Mouse (Mus musculus) hindbrain, embryonic 15.5 days (tissue): ENCODE data around the gene Slc47a2. TPM values are rescaled to one million over a fixed set of nuclear protein-coding genes. Genes with fewer than 3 reads are reported as not detected.

Source experiments
- ATAC-seq: fragments of 200-750 bp; cut with Nextera tagmentation; 2 replicates; pipeline ENCODE4 v1.8.0; 2017; ENCODE audit warnings: low read depth, moderate number of reproducible peaks, moderate TSS enrichment; ENCODE audit not compliant: low FRiP score
- H3K27ac ChIP-seq: fragments of 300-500 bp; sonication (generic); replicated peaks from 2 replicates; pipeline ENCODE4 v1.5.1; 2015; ENCODE audit warnings: mild to moderate bottlenecking, inconsistent platforms
- H3K27me3 ChIP-seq: fragments of 300-500 bp; sonication (generic); 2 replicates; pipeline ENCODE4 v1.6.1; 2015; ENCODE audit warnings: control low read depth, inconsistent platforms
- H3K36me3 ChIP-seq: fragments of 300-500 bp; sonication (generic); 2 replicates; pipeline ENCODE4 v1.6.1; 2015; ENCODE audit warnings: control low read depth, inconsistent platforms
- H3K4me1 ChIP-seq: fragments of 300-500 bp; sonication (generic); replicated peaks from 2 replicates; pipeline ENCODE4 v1.6.1; 2015; ENCODE audit warnings: control low read depth, inconsistent platforms
- H3K4me2 ChIP-seq: fragments of 300-500 bp; sonication (generic); 2 replicates; pipeline ENCODE4 v1.6.1; 2015; ENCODE audit warnings: moderate library complexity, mild to moderate bottlenecking, inconsistent platforms
- H3K4me3 ChIP-seq: fragments of 300-500 bp; sonication (generic); 2 replicates; pipeline ENCODE4 v1.5.1; 2015; ENCODE audit warnings: mild to moderate bottlenecking, inconsistent platforms
- H3K9ac ChIP-seq: fragments of 300-500 bp; sonication (generic); 2 replicates; pipeline ENCODE4 v1.6.1; 2015; ENCODE audit warnings: inconsistent platforms
- H3K9me3 ChIP-seq: fragments of 300-500 bp; sonication (generic); 2 replicates; pipeline ENCODE4 v1.6.1; 2016; ENCODE audit warnings: control low read depth, inconsistent platforms
- WGBS: fragments of 180-500 bp; shearing (Covaris S2); methylation state at CpG from one replicate; pipeline ENCODE4 v1.1.7; 2015; 5-methylcytosine and 5-hydroxymethylcytosine counted together
- polyA plus RNA-seq: library from polyadenylated mRNA; unstranded; fragments of >200 nt; fragmentation: Nextera tagmentation; extraction: Ambion mirVana; gene quantifications from 2 replicates; pipeline ENCODE4 v1.2.1, GENCODE M21; 2015

Gene Slc47a2
- polyA plus RNA-seq, 1 experiment from 2014 or later: not detected

- no peak for ATAC-seq
- Histone ChIP-seq H3K9me3 (no peaks in the 10 kb centered on the region), H3K4me3 (no peak overlapping the region), H3K36me3 (no peaks in the 10 kb centered on the region), H3K4me1 (no peaks in the 10 kb centered on the region), H3K9ac (no peak overlapping the region), H3K27me3 (no peaks in the 10 kb centered on the region), H3K27ac (no peak overlapping the region), H3K4me2 (no peak overlapping the region)
- WGBS: 77% methylated on average over 2 of the region's 2 CpGs
Observed at GRCm38 (mm10) chr11:61297901-61298300, 44.8 kb downstream of the Slc47a2 start.

- no peaks in the 10 kb centered on the region for H3K4me1 ChIP-seq
- H3K9ac ChIP-seq: no peak overlapping the region
- H3K4me3 ChIP-seq: no peak overlapping the region
- no peaks in the 10 kb centered on the region for H3K9me3 ChIP-seq
- ATAC-seq: no peak
- no peaks in the 10 kb centered on the region for H3K36me3 ChIP-seq
- WGBS: 90% methylated on average over 2 of the region's 2 CpGs
- no peak overlapping the region for H3K4me2 ChIP-seq
- H3K27ac ChIP-seq: no peak overlapping the region
- H3K27me3 ChIP-seq: no peaks in the 10 kb centered on the region
Observed at GRCm38 (mm10) chr11:61297326-61297725, 45.3 kb downstream of the Slc47a2 start.

GRCm38 (mm10) chr11:61296556-61296955, 46.1 kb downstream of the Slc47a2 start:
- no peak overlapping the region for H3K9ac ChIP-seq
- no peaks in the 10 kb centered on the region for H3K27me3 ChIP-seq
- WGBS: 18% methylated on average over 1 of the region's 1 CpGs
- no peaks in the 10 kb centered on the region for H3K4me1 ChIP-seq
- no peak for ATAC-seq
- H3K9me3 ChIP-seq: no peaks in the 10 kb centered on the region
- H3K36me3 ChIP-seq: no peaks in the 10 kb centered on the region
- no peak overlapping the region for H3K4me3 ChIP-seq
- no peak overlapping the region for H3K27ac ChIP-seq
- H3K4me2 ChIP-seq: no peak overlapping the region

- H3K36me3 ChIP-seq: no peaks in the 10 kb centered on the region
- no peaks in the 10 kb centered on the region for H3K4me1 ChIP-seq
- H3K4me3 ChIP-seq: no peak overlapping the region
- no peaks in the 10 kb centered on the region for H3K9me3 ChIP-seq
- 92% methylated on average over 2 of the region's 2 CpGs for WGBS
- H3K4me2 ChIP-seq: no peak overlapping the region
- H3K27ac ChIP-seq: no peak overlapping the region
- ATAC-seq: no peak
- H3K9ac ChIP-seq: no peak overlapping the region
- H3K27me3 ChIP-seq: no peaks in the 10 kb centered on the region
Observed at GRCm38 (mm10) chr11:61295556-61295955, 47.1 kb downstream of the Slc47a2 start.

GRCm38 (mm10) chr11:61294431-61294830, 48.2 kb downstream of the Slc47a2 start:
- Histone ChIP-seq H3K9ac (no peak overlapping the region), H3K27ac (no peak overlapping the region), H3K4me2 (no peak overlapping the region), H3K4me1 (no peaks in the 10 kb centered on the region), H3K27me3 (no peaks in the 10 kb centered on the region), H3K36me3 (no peaks in the 10 kb centered on the region), H3K4me3 (no peak overlapping the region), H3K9me3 (no peaks in the 10 kb centered on the region)
- no peak for ATAC-seq
- WGBS: 86% methylated on average over 3 of the region's 3 CpGs

GRCm38 (mm10) chr11:61293251-61293650, 49.4 kb downstream of the Slc47a2 start:
- H3K27me3 ChIP-seq: no peaks in the 10 kb centered on the region
- 27% methylated on average over 2 of the region's 2 CpGs for WGBS
- no peaks in the 10 kb centered on the region for H3K9me3 ChIP-seq

GRCm38 (mm10) chr11:61284323-61284722, 58.3 kb downstream of the Slc47a2 start:
- Histone ChIP-seq H3K36me3 (no peaks in the 10 kb centered on the region), H3K4me2 (no peak overlapping the region), H3K27me3 (no peaks in the 10 kb centered on the region), H3K9me3 (no peaks in the 10 kb centered on the region), H3K9ac (no peak overlapping the region), H3K27ac (no peak overlapping the region), H3K4me3 (no peak overlapping the region), H3K4me1 (no peaks in the 10 kb centered on the region)
- ATAC-seq: no peak
- 89% methylated on average over 6 of the region's 6 CpGs for WGBS

More at GRCm38 (mm10) chr11:61293251-61293650, 49.4 kb downstream of the Slc47a2 start:
- Histone ChIP-seq H3K36me3 (no peaks in the 10 kb centered on the region), H3K4me2 (no peak overlapping the region), H3K4me1 (no peaks in the 10 kb centered on the region), H3K4me3 (no peak overlapping the region), H3K9ac (no peak overlapping the region), H3K27ac (no peak overlapping the region)
- no peak for ATAC-seq

- ATAC-seq: no peak
- Histone ChIP-seq H3K4me2 (no peak overlapping the region), H3K27me3 (no peaks in the 10 kb centered on the region), H3K9ac (no peak overlapping the region), H3K4me3 (no peak overlapping the region), H3K36me3 (no peaks in the 10 kb centered on the region), H3K27ac (no peak overlapping the region), H3K9me3 (no peaks in the 10 kb centered on the region), H3K4me1 (no peaks in the 10 kb centered on the region)
- 87% methylated on average over 10 of the region's 10 CpGs for WGBS
Observed at GRCm38 (mm10) chr11:61283414-61284049, 59.1 kb downstream of the Slc47a2 start.

- H3K27me3 ChIP-seq: no peaks in the 10 kb centered on the region
- no peak overlapping the region for H3K4me2 ChIP-seq
- no peak for ATAC-seq
- H3K4me1 ChIP-seq: no peaks in the 10 kb centered on the region
- no peak overlapping the region for H3K27ac ChIP-seq
- H3K4me3 ChIP-seq: no peak overlapping the region
- WGBS: 90% methylated on average over 8 of the region's 8 CpGs
- no peak overlapping the region for H3K9ac ChIP-seq
- no peaks in the 10 kb centered on the region for H3K9me3 ChIP-seq
- H3K36me3 ChIP-seq: no peaks in the 10 kb centered on the region
Observed at GRCm38 (mm10) chr11:61278445-61279077, 64.1 kb downstream of the Slc47a2 start.

GRCm38 (mm10) chr11:61277937-61278336, 64.7 kb downstream of the Slc47a2 start:
- no peak overlapping the region for H3K9ac ChIP-seq
- no peak for ATAC-seq
- H3K27ac ChIP-seq: no peak overlapping the region
- H3K4me1 ChIP-seq: no peaks in the 10 kb centered on the region
- no peak overlapping the region for H3K4me2 ChIP-seq
- no peaks in the 10 kb centered on the region for H3K36me3 ChIP-seq
- H3K27me3 ChIP-seq: no peaks in the 10 kb centered on the region
- no peaks in the 10 kb centered on the region for H3K9me3 ChIP-seq
- no peak overlapping the region for H3K4me3 ChIP-seq
- 68% methylated on average over 2 of the region's 2 CpGs for WGBS

- 76% methylated on average over 3 of the region's 3 CpGs for WGBS
- Histone ChIP-seq H3K27me3 (no peaks in the 10 kb centered on the region), H3K9ac (no peak overlapping the region), H3K36me3 (no peaks in the 10 kb centered on the region), H3K9me3 (no peaks in the 10 kb centered on the region), H3K4me3 (no peak overlapping the region), H3K27ac (no peak overlapping the region), H3K4me2 (no peak overlapping the region), H3K4me1 (no peaks in the 10 kb centered on the region)
- no peak for ATAC-seq
Observed at GRCm38 (mm10) chr11:61276482-61276881, 66.2 kb downstream of the Slc47a2 start.

- Histone ChIP-seq H3K4me3 (no peak overlapping the region), H3K9ac (no peak overlapping the region), H3K9me3 (no peaks in the 10 kb centered on the region), H3K4me2 (no peak overlapping the region), H3K36me3 (no peaks in the 10 kb centered on the region), H3K27me3 (no peaks in the 10 kb centered on the region), H3K27ac (no peak overlapping the region), H3K4me1 (no peaks in the 10 kb centered on the region)
- WGBS: 90% methylated on average over 8 of the region's 8 CpGs
- no peak for ATAC-seq
Observed at GRCm38 (mm10) chr11:61275106-61275505, 67.6 kb downstream of the Slc47a2 start.

GRCm38 (mm10) chr11:61274421-61274820, 68.2 kb downstream of the Slc47a2 start:
- Histone ChIP-seq H3K4me2 (no peak overlapping the region), H3K27me3 (no peaks in the 10 kb centered on the region), H3K4me1 (no peaks in the 10 kb centered on the region), H3K9ac (no peak overlapping the region), H3K9me3 (no peaks in the 10 kb centered on the region), H3K27ac (no peak overlapping the region), H3K4me3 (no peak overlapping the region), H3K36me3 (no peaks in the 10 kb centered on the region)
- ATAC-seq: no peak
- 78% methylated on average over 1 of the region's 1 CpGs for WGBS
